Mouse (Mus musculus) heart, adult 2 months (tissue): ENCODE measurements around the gene Ccnq.

Experiments
- CTCF ChIP-seq: fragments of 200-600 bp; IDR thresholded peaks from 2 replicates; pipeline ENCODE4 v1.8.1; 2022; ENCODE audit warnings: antibody characterized with exemption, mild to moderate bottlenecking, moderate library complexity
- POLR2A ChIP-seq: fragments of 200-500 bp; IDR thresholded peaks from 2 replicates; pipeline ENCODE4 v1.6.1; 2011; ENCODE audit warnings: mild to moderate bottlenecking, low read depth, low read length, control low read depth; ENCODE audit not compliant: insufficient read depth

- no peak for TF ChIP-seq POLR2A
- no peak for TF ChIP-seq CTCF
Measured at GRCm38 (mm10) chr11:78736877-78737408, 14.6 kb downstream of the Ccnq start.
